Mouse (Mus musculus) CH12.LX (cell line): ENCODE data around the gene Mon2. TPM values are rescaled to one million over a fixed set of nuclear protein-coding genes. Genes with fewer than 3 reads are reported as not detected.

Source experiments
- DNase-seq: peaks from one replicate; pipeline ENCODE4 v3.0.0-alpha.2; 2013; ENCODE audit errors: extremely low read depth
- H3K27ac ChIP-seq: 2 replicates; pipeline ENCODE4 v1.5.1; 2012; ENCODE audit warnings: low read depth, mild to moderate bottlenecking, control low read depth, moderate library complexity; ENCODE audit not compliant: insufficient read depth
- H3K27me3 ChIP-seq: replicated peaks from 2 replicates; pipeline ENCODE3; 2012; ENCODE audit warnings: inconsistent platforms
- H3K36me3 ChIP-seq, 2 experiments: replicated peaks in 1 of 2; 2 replicates each; pipeline versions ENCODE3 to v1.6.1; 2012; ENCODE audit warnings: inconsistent platforms in 1 of 2, low read length in 1 of 2, mild to moderate bottlenecking in 1 of 2, mixed read lengths in 1 of 2, moderate library complexity in 1 of 2; ENCODE audit not compliant: control insufficient read depth in 1 of 2, insufficient read depth in 1 of 2
- H3K4me1 ChIP-seq, 2 experiments: 2 replicates each; pipeline ENCODE4 v1.6.1; 2012; ENCODE audit warnings: inconsistent platforms in 1 of 2, moderate library complexity in 1 of 2; ENCODE audit not compliant: insufficient read depth in 2 of 2, control insufficient read depth in 1 of 2
- H3K4me2 ChIP-seq: 2 replicates; pipeline ENCODE4 v1.6.1; 2012; ENCODE audit warnings: low read depth, mild to moderate bottlenecking, control low read depth; ENCODE audit not compliant: poor library complexity, insufficient read depth, severe bottlenecking
- H3K4me3 ChIP-seq, 3 experiments: fragments of 150-350 bp in 1 of 3; sonication (generic) in 1 of 3; replicated peaks in 1 of 3; 2 replicates each; pipeline versions ENCODE3 to v1.5.1; 2011 to 2012; ENCODE audit warnings: low read depth in 2 of 3, low read length in 2 of 3, mild to moderate bottlenecking in 2 of 3, moderate library complexity in 2 of 3, control low read depth in 1 of 3, improper control_type of control experiment in 1 of 3, inconsistent platforms in 1 of 3, mixed read lengths in 1 of 3; ENCODE audit not compliant: poor library complexity in 1 of 3
- H3K79me2 ChIP-seq: replicated peaks from 2 replicates; pipeline ENCODE4 v1.6.1; 2012; ENCODE audit warnings: mild to moderate bottlenecking, moderate library complexity; ENCODE audit not compliant: control insufficient read depth, poor library complexity, insufficient read depth, severe bottlenecking; ENCODE audit errors: extremely low read depth
- H3K9ac ChIP-seq: 2 replicates; pipeline ENCODE4 v1.6.1; 2012; ENCODE audit warnings: low read depth, mild to moderate bottlenecking, control low read depth, moderate library complexity; ENCODE audit not compliant: insufficient read depth
- H3K9me3 ChIP-seq: replicated peaks from 2 replicates; pipeline ENCODE3; 2012; ENCODE audit warnings: low read length, inconsistent platforms, mixed read lengths
- ELF1 ChIP-seq: IDR thresholded peaks from 2 replicates; pipeline ENCODE4 v1.6.1; 2014; ENCODE audit warnings: low read depth, mild to moderate bottlenecking, inconsistent platforms, low read length, improper control_type of control experiment
- MAFK ChIP-seq: IDR thresholded peaks from 2 replicates; pipeline ENCODE4 v1.6.1; 2011; ENCODE audit warnings: low read length, improper control_type of control experiment; ENCODE audit not compliant: insufficient replicate concordance
- MEF2A ChIP-seq: IDR thresholded peaks from 2 replicates; pipeline ENCODE4 v1.6.1; 2014; ENCODE audit warnings: low read depth, mild to moderate bottlenecking, inconsistent platforms, low read length, improper control_type of control experiment, borderline replicate concordance
- MXI1 ChIP-seq: IDR thresholded peaks from 2 replicates; pipeline ENCODE4 v1.6.1; 2011; ENCODE audit warnings: mild to moderate bottlenecking, low read depth, low read length, improper control_type of control experiment
- PAX5 ChIP-seq: IDR thresholded peaks from 2 replicates; pipeline ENCODE4 v1.6.1; 2012; ENCODE audit warnings: low read length, inconsistent platforms, mixed read lengths
- RAD21 ChIP-seq: IDR thresholded peaks from 2 replicates; pipeline ENCODE4 v1.6.1; 2011; ENCODE audit warnings: low read depth, mild to moderate bottlenecking, low read length, improper control_type of control experiment, moderate library complexity
- ZC3H11A ChIP-seq: IDR thresholded peaks from 2 replicates; pipeline ENCODE4 v1.6.1; 2012; ENCODE audit warnings: low read depth, mild to moderate bottlenecking, inconsistent platforms, low read length, improper control_type of control experiment
- dilution Hi-C: fragments of 300-500 bp; cut with MboI; formaldehyde crosslinking; loops from 2 replicates; pipeline ENCODE4 v1.14.3; 2020; ENCODE audit warnings: low sequenced_read_pairs; ENCODE audit not compliant: extremely low pct_unique_long_range_greater_than_20kb, extremely low pct_ligation_motif_present
- in situ Hi-C: fragments of 300-500 bp; cut with MboI; formaldehyde crosslinking; loops from 3 replicates; pipeline ENCODE4 v1.14.3; 2019; ENCODE audit warnings: low sequenced_read_pairs, low pct_ligation_motif_present, low pct_unique_long_range_greater_than_20kb, mixed read lengths
- polyA plus RNA-seq: library from polyadenylated mRNA; unstranded; fragments of >175 nt; gene quantifications from 2 replicates; pipeline ENCODE4 v1.2.1, GENCODE M21; 2012; ENCODE audit warnings: low read depth; ENCODE audit not compliant: insufficient read length
- total RNA-seq, 2 experiments: library from RNA; depleted of rRNA; stranded (reverse); fragments of 300-350 nt in 1 of 2; fragments of >200 nt in 1 of 2; gene quantifications; 2 replicates each; pipeline ENCODE4 v1.2.3; 2012 to 2014

Gene Mon2
- total and polyA plus RNA-seq, 3 experiments, result 18.6 to 31.0 (median 28.8) TPM

GRCm38 (mm10) chr10:122958699-122959098 lies 117.6 kb downstream of the Mon2 start:
- Histone ChIP-seq H3K4me2 (no peak overlapping the region), H3K79me2 (no peaks in the 10 kb centered on the region), H3K9ac (no peak overlapping the region), H3K4me3 (no peak overlapping the region), H3K27me3 (no peaks in the 10 kb centered on the region), H3K36me3 (no peaks in the 10 kb centered on the region), H3K27ac (no peak overlapping the region), H3K9me3 (no peaks in the 10 kb centered on the region), H3K4me1 (no peaks in the 10 kb centered on the region)
- TF ChIP-seq MXI1 (no peak), MAFK (peak; percentile 69; the same call in 1 of the 2 replicates)
- in situ Hi-C loops, result no loop called here
- DNase-seq, result no peak
- dilution Hi-C loops, result no loop called here

DNA sequence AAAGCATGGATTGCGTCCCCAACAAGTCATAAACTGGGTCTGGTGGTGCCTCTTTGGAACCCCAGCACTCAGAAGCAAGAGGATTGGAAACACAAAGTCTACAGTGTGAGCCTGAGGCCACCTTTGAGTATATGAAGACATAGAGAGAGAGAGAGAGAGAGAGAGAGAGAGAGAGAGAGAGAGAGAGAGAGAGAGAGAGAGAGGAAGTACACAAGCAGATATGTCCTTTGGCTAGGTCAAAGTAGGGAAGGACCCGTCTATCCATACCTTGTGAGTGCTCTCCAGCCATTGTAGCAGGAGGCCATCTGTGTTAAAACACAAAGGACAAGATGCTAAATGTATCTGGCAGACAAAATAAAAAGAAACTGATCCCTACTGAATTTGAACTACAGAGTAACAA lies 118.4 kb downstream of the Mon2 start:
- no peaks in the 10 kb centered on the region for H3K79me2 ChIP-seq
- H3K4me2 ChIP-seq, result no peak overlapping the region
- no peak for DNase-seq
- H3K4me3 ChIP-seq, result no peak overlapping the region
- in situ Hi-C loops, result no loop called here
- H3K36me3 ChIP-seq, result no peaks in the 10 kb centered on the region
- H3K4me1 ChIP-seq, result no peaks in the 10 kb centered on the region
- H3K9ac ChIP-seq, result no peak overlapping the region
- H3K27ac ChIP-seq, result no peak overlapping the region
- no peak for TF ChIP-seq ELF1
- TF ChIP-seq MAFK, result no peak
- H3K9me3 ChIP-seq, result no peaks in the 10 kb centered on the region
- dilution Hi-C loops, result no loop called here
- H3K27me3 ChIP-seq, result no peaks in the 10 kb centered on the region

- Histone ChIP-seq H3K79me2 (no peaks in the 10 kb centered on the region), H3K36me3 (no peaks in the 10 kb centered on the region), H3K9ac (no peak overlapping the region), H3K27ac (no peak overlapping the region), H3K4me3 (no peak overlapping the region), H3K4me2 (no peak overlapping the region), H3K9me3 (no peaks in the 10 kb centered on the region), H3K4me1 (no peaks in the 10 kb centered on the region), H3K27me3 (no peaks in the 10 kb centered on the region)
- no peak for TF ChIP-seq ELF1
- no peak for TF ChIP-seq PAX5
- TF ChIP-seq ZC3H11A, result no peak
- TF ChIP-seq RAD21, result no peak
- DNase-seq, result no peak
- in situ Hi-C loops, result no loop called here
- dilution Hi-C loops, result no loop called here
These were observed 122.7 kb downstream of the Mon2 start for GRCm38 (mm10) chr10:122953576-122953975.

- no peaks in the 10 kb centered on the region for H3K27me3 ChIP-seq
- no peak overlapping the region for H3K4me3 ChIP-seq
- no peaks in the 10 kb centered on the region for H3K9me3 ChIP-seq
- in situ Hi-C loops, result no loop called here
- H3K27ac ChIP-seq, result no peak overlapping the region
- no peaks in the 10 kb centered on the region for H3K79me2 ChIP-seq
- no peak for TF ChIP-seq MEF2A
- dilution Hi-C loops, result no loop called here
- no peaks in the 10 kb centered on the region for H3K4me1 ChIP-seq
- no peak for DNase-seq
- no peaks in the 10 kb centered on the region for H3K36me3 ChIP-seq
- H3K4me2 ChIP-seq, result no peak overlapping the region
- H3K9ac ChIP-seq, result no peak overlapping the region
These were observed 125.3 kb downstream of the Mon2 start for GRCm38 (mm10) chr10:122950966-122951365.
